Mouse (Mus musculus): Measurements from ENCODE around the gene Fgf12.

DNA sequence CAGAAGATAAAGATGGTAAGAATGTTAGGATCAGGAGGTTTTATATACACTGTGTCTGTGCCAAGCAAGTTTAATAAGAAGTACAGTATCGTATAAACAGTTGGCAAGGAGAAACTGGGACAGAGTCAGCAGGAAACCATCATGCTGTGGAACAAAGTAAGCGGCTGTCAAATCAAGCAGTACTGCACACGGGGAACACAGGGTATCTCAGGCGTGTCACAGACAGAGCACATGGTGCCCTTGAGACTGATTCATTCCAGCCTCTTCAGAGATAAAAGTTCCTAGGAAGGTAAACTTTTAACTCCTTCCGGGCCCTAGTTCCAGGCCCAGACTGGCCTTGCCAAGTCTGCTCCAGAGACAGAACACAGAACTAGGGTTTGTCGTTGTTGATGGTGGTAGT is 240.4 kb downstream of the Fgf12 start:
- TF ChIP-seq CTCF (IDR thresholded peaks at IDR 0.05; ENCODE audit: low read depth) (no peak), EP300 (optimal IDR thresholded peaks at IDR 0.05) (no peak)
